Mouse (Mus musculus) stomach, postnatal 0 days (tissue): ENCODE results near the gene Vcl. TPM values are rescaled to one million over a fixed set of nuclear protein-coding genes. Genes with fewer than 3 reads are reported as not detected.

Source experiments
- ATAC-seq: fragments of 200-750 bp; cut with Nextera tagmentation; 2 replicates; pipeline ENCODE4 v1.8.0; 2017; ENCODE audit not compliant: low FRiP score, low TSS enrichment
- DNase-seq: peaks from one replicate; pipeline ENCODE4 v3.0.0-alpha.2; 2016; ENCODE audit warnings: low spot score
- H3K27ac ChIP-seq: fragments of 300-500 bp; sonication (generic); replicated peaks from 2 replicates; pipeline ENCODE4 v1.5.1; 2014; ENCODE audit warnings: mild to moderate bottlenecking, control low read depth
- H3K27me3 ChIP-seq: fragments of 300-500 bp; sonication (generic); 2 replicates; pipeline ENCODE4 v1.6.1; 2014; ENCODE audit warnings: low read length; ENCODE audit not compliant: control insufficient read depth, insufficient read depth
- H3K36me3 ChIP-seq: fragments of 300-500 bp; sonication (generic); 2 replicates; pipeline ENCODE4 v1.6.1; 2014; ENCODE audit warnings: low read length, mixed read lengths; ENCODE audit not compliant: control insufficient read depth, insufficient read depth
- H3K4me1 ChIP-seq: fragments of 300-500 bp; sonication (generic); replicated peaks from 2 replicates; pipeline ENCODE4 v1.6.1; 2014; ENCODE audit warnings: antibody characterized with exemption; ENCODE audit not compliant: control insufficient read depth, insufficient read depth
- H3K4me2 ChIP-seq: fragments of 300-500 bp; sonication (generic); replicated peaks from 2 replicates; pipeline ENCODE4 v1.6.1; 2014; ENCODE audit warnings: low read depth, mild to moderate bottlenecking, control low read depth, moderate library complexity
- H3K4me3 ChIP-seq: fragments of 300-500 bp; sonication (generic); 2 replicates; pipeline ENCODE4 v1.5.1; 2014; ENCODE audit warnings: low read depth, low read length, control low read depth
- H3K9ac ChIP-seq: fragments of 300-500 bp; sonication (generic); 2 replicates; pipeline ENCODE4 v1.6.1; 2014; ENCODE audit warnings: mild to moderate bottlenecking, low read length, control low read depth, mixed read lengths
- H3K9me3 ChIP-seq: fragments of 300-500 bp; sonication (generic); 2 replicates; pipeline ENCODE4 v1.6.1; 2016; ENCODE audit warnings: low read length; ENCODE audit not compliant: control insufficient read depth
- CTCF ChIP-seq: IDR thresholded peaks from 2 replicates; pipeline ENCODE4 v1.5.1; 2016; ENCODE audit warnings: antibody characterized with exemption, low read depth, mild to moderate bottlenecking, moderate library complexity
- EP300 ChIP-seq: optimal IDR thresholded peaks from 2 replicates; pipeline ENCODE3; 2016; ENCODE audit warnings: antibody characterized with exemption
- WGBS: fragments of 180-500 bp; shearing (Covaris S2); extraction: QIAGEN DNeasy Blood & Tissue Kit; methylation state at CpG from one replicate; pipeline ENCODE4 v1.1.7; 2014; 5-methylcytosine and 5-hydroxymethylcytosine counted together
- polyA plus RNA-seq: library from polyadenylated mRNA; unstranded; fragments of >200 nt; fragmentation: Nextera tagmentation; extraction: Ambion mirVana; gene quantifications from 2 replicates; pipeline ENCODE4 v1.2.1, GENCODE M21; 2015

The Vcl gene
- polyA plus RNA-seq, 1 experiment from 2014 or later: 54.5 TPM

- no peak overlapping the region for H3K4me3 ChIP-seq
- 16% methylated on average over 9 of the region's 9 CpGs for WGBS
- H3K27ac ChIP-seq: peak overlapping the region; percentile 84
- DNase-seq: no peak
- no peaks in the 10 kb centered on the region for H3K9me3 ChIP-seq
- no peak for TF ChIP-seq CTCF
- no peaks in the 10 kb centered on the region for H3K36me3 ChIP-seq
- ATAC-seq: peak; percentile 85
- no peaks in the 10 kb centered on the region for H3K27me3 ChIP-seq
- H3K4me2 ChIP-seq: no peak overlapping the region
- no peaks in the 10 kb centered on the region for H3K4me1 ChIP-seq
- H3K9ac ChIP-seq: no peak overlapping the region
Observed at GRCm38 (mm10) chr14:20891941-20892402, 37.2 kb upstream of the Vcl start.

- 25% methylated on average over 4 of the region's 4 CpGs for WGBS
- Histone ChIP-seq H3K9me3 (no peaks in the 10 kb centered on the region), H3K36me3 (no peaks in the 10 kb centered on the region), H3K4me3 (no peak overlapping the region), H3K9ac (no peak overlapping the region), H3K27me3 (no peaks in the 10 kb centered on the region), H3K27ac (peak overlapping the region; percentile 80), H3K4me1 (no peaks in the 10 kb centered on the region), H3K4me2 (no peak overlapping the region)
- ATAC-seq (no peak; the same call in 1 of the 2 replicates), DNase-seq (no peak)
- TF ChIP-seq EP300 (no peak), CTCF (no peak)
Observed at GRCm38 (mm10) chr14:20893815-20894214, 35.4 kb upstream of the Vcl start.

GRCm38 (mm10) chr14:20901267-20901666 is 27.9 kb upstream of the Vcl start:
- H3K4me1 ChIP-seq: no peaks in the 10 kb centered on the region
- ATAC-seq: no peak
- H3K27me3 ChIP-seq: no peaks in the 10 kb centered on the region
- DNase-seq: no peak
- H3K9ac ChIP-seq: no peak overlapping the region
- no peak overlapping the region for H3K4me2 ChIP-seq
- 91% methylated on average over 3 of the region's 3 CpGs for WGBS
- H3K27ac ChIP-seq: no peak overlapping the region
- H3K4me3 ChIP-seq: no peak overlapping the region
- TF ChIP-seq CTCF (no peak), EP300 (no peak)
- H3K36me3 ChIP-seq: no peaks in the 10 kb centered on the region
- H3K9me3 ChIP-seq: no peaks in the 10 kb centered on the region

GRCm38 (mm10) chr14:20903137-20903536 is 26.1 kb upstream of the Vcl start:
- no peaks in the 10 kb centered on the region for H3K9me3 ChIP-seq
- H3K27me3 ChIP-seq: no peaks in the 10 kb centered on the region
- no peak overlapping the region for H3K9ac ChIP-seq
- H3K27ac ChIP-seq: no peak overlapping the region
- DNase-seq (no peak), ATAC-seq (no peak)
- WGBS: 67% methylated on average over 6 of the region's 6 CpGs
- no peaks in the 10 kb centered on the region for H3K4me1 ChIP-seq
- no peaks in the 10 kb centered on the region for H3K36me3 ChIP-seq
- no peak for TF ChIP-seq CTCF
- TF ChIP-seq EP300: no peak
- H3K4me3 ChIP-seq: no peak overlapping the region
- H3K4me2 ChIP-seq: no peak overlapping the region

GRCm38 (mm10) chr14:20911811-20912210 is 17.4 kb upstream of the Vcl start:
- no peak overlapping the region for H3K4me2 ChIP-seq
- H3K4me1 ChIP-seq: no peaks in the 10 kb centered on the region
- H3K9me3 ChIP-seq: no peaks in the 10 kb centered on the region
- H3K4me3 ChIP-seq: no peak overlapping the region
- no peak overlapping the region for H3K27ac ChIP-seq
- H3K27me3 ChIP-seq: no peaks in the 10 kb centered on the region
- H3K36me3 ChIP-seq: no peaks in the 10 kb centered on the region
- DNase-seq (no peak), ATAC-seq (no peak)
- no peak overlapping the region for H3K9ac ChIP-seq
- 67% methylated on average over 2 of the region's 2 CpGs for WGBS
- TF ChIP-seq CTCF: no peak
- no peak for TF ChIP-seq EP300

GRCm38 (mm10) chr14:20914415-20914814 is 14.8 kb upstream of the Vcl start:
- H3K27ac ChIP-seq: no peak overlapping the region
- no peak overlapping the region for H3K4me3 ChIP-seq
- no peak overlapping the region for H3K4me2 ChIP-seq
- no peak for ATAC-seq
- no peaks in the 10 kb centered on the region for H3K9me3 ChIP-seq
- H3K9ac ChIP-seq: no peak overlapping the region
- no peaks in the 10 kb centered on the region for H3K4me1 ChIP-seq
- 20% methylated on average over 2 of the region's 2 CpGs for WGBS
- DNase-seq: no peak
- no peaks in the 10 kb centered on the region for H3K27me3 ChIP-seq
- no peaks in the 10 kb centered on the region for H3K36me3 ChIP-seq
- TF ChIP-seq CTCF (no peak), EP300 (no peak)
